In the genomic region with DNA sequence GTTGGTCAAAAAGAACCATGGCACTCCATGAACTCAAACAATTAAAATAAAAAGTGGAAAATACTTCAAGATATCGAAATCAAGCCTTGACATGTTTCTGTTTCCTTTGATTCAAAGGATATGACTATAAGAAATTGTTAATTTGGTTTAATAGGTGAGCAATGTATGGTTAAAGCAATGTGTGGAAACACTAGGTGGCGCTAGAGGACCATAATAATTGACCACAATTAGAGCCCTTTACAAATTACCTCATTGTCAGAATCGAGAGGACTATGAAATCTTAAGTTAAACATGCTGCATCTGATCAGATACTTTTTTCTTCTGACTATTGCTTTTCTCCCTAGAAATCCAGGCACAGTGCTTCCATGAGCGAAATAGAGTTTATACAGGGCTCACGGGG, we compare ENCODE assay signal across 9 mouse cellular contexts. TPM values are rescaled to one million over a fixed set of nuclear protein-coding genes. Genes with fewer than 3 reads are reported as not detected.
DNase-seq lines count a peak whose midpoint lies in the region; ATAC-seq and TF ChIP-seq lines count a peak whose summit lies in the region.
"Had no signal": no experiment of that assay in that cellular context is flagged by ENCODE, and none has a peak within 500 bp of the region (broad histone marks: within the 10 kb centered on the region; RNA-seq: fewer than 3 reads in every experiment).

No protein-coding gene starts in this region.

- H3K27me3 ChIP-seq in hindbrain, postnatal 0 days (ENCODE audit: insufficient read depth, low read length), result no peaks in the 10 kb centered on the region
- H3K27me3 ChIP-seq in liver, embryonic 11.5 days (replicated peaks; ENCODE audit: control insufficient read depth, insufficient read depth, low read length), result no peaks in the 10 kb centered on the region

- ATAC-seq in hindbrain, postnatal 0 days, result peak; percentile 86
- ATAC-seq in liver, embryonic 11.5 days (replicated peaks; ENCODE audit: low FRiP score), result 0 out of 2 replicates have a peak, but pooled peaks have one; percentile 36
- no peak for ATAC-seq in inflammation-experienced regulatory T-cells, adult 6 months

- H3K9me3 ChIP-seq in hindbrain, postnatal 0 days (ENCODE audit: low read length), result no peaks in the 10 kb centered on the region
- no peaks in the 10 kb centered on the region for H3K9me3 ChIP-seq in liver, embryonic 11.5 days (ENCODE audit: control insufficient read depth, low read length)

- no peak overlapping the region for H3K9ac ChIP-seq in hindbrain, postnatal 0 days (replicated peaks; ENCODE audit: low read length)
- H3K9ac ChIP-seq in liver, embryonic 11.5 days (ENCODE audit: low read depth, low read length), result no peak overlapping the region

- peak; percentile 54 to 84 for DNase-seq in left cerebral cortex, adult 18-20 months (ENCODE audit: low spot score in 2 of 2)
- DNase-seq in left cerebral cortex, adult 8-10 months (ENCODE audit: low spot score in 2 of 2), result no peak
- peak; percentile 63 for DNase-seq in R1 (ENCODE audit: low read depth, low spot score)
- peak; percentile 57 for DNase-seq in embryo, embryonic 9.5 days (ENCODE audit: extremely low spot score)
- DNase-seq in hindbrain, postnatal 0 days (ENCODE audit: low spot score), result peak; percentile 96
- no peak for DNase-seq in liver, embryonic 11.5 days (ENCODE audit: low spot score)
- DNase-seq in retina, adult 2 months (ENCODE audit: low read depth, low spot score), result peak; percentile 33

- peak overlapping the region; percentile 35 for H3K4me2 ChIP-seq in hindbrain, postnatal 0 days (ENCODE audit: low read depth, low read length)
- H3K4me2 ChIP-seq in liver, embryonic 11.5 days, result no peak overlapping the region

- 12% methylated on average over 5 of the region's 5 CpGs for WGBS in hindbrain, postnatal 0 days
- 22% methylated on average over 5 of the region's 5 CpGs for WGBS in liver, embryonic 11.5 days

- no peak overlapping the region for H3K27ac ChIP-seq in hindbrain, postnatal 0 days
- H3K27ac ChIP-seq in liver, embryonic 11.5 days (ENCODE audit: low read depth, low read length), result no peak overlapping the region

- H3K4me3 ChIP-seq in hindbrain, postnatal 0 days (ENCODE audit: low read length), result no peak overlapping the region
- H3K4me3 ChIP-seq in liver, embryonic 11.5 days (ENCODE audit: low read depth, low read length), result no peak overlapping the region
- H3K4me3 ChIP-seq: myocyte had no signal

- no peaks in the 10 kb centered on the region for H3K36me3 ChIP-seq in hindbrain, postnatal 0 days (ENCODE audit: insufficient read depth, low read length)
- H3K36me3 ChIP-seq in liver, embryonic 11.5 days (ENCODE audit: control insufficient read depth, insufficient read depth, low read length), result no peaks in the 10 kb centered on the region

- H3K4me1 ChIP-seq in hindbrain, postnatal 0 days (ENCODE audit: insufficient read depth, low read length), result no peaks in the 10 kb centered on the region
- H3K4me1 ChIP-seq in liver, embryonic 11.5 days (replicated peaks; ENCODE audit: control insufficient read depth, insufficient read depth, low read length), result no peaks in the 10 kb centered on the region

- peak; percentile 82 for TF ChIP-seq CTCF in hindbrain, postnatal 0 days (IDR thresholded peaks at IDR 0.05; ENCODE audit: low read depth)

RNA-seq across cellular contexts. Expression of a gene that starts 12.5 kb away (rescaled TPM):
- total RNA-seq in left cerebral cortex, adult 18-20 months (2021), result 10 to 100 TPM; 39.7 to 42.9 TPM
- 10 to 100 TPM; 39.4 to 45.1 (median 40.2) TPM for total RNA-seq in left cerebral cortex, adult 8-10 months (2022)
- 65.3 and 68.5 TPM in 2 replicates for total RNA-seq in hindbrain, postnatal 0 days (2014; rRNA removed)
- 94.8 and 99.9 TPM in 2 replicates for polyA plus RNA-seq in hindbrain, postnatal 0 days (2015; fragmentation: Nextera tagmentation; extraction: Ambion mirVana)
- polyA plus RNA-seq in liver, embryonic 11.5 days (2014; fragmentation: Nextera tagmentation; extraction: Ambion mirVana), result 0.22 TPM in 1 of 2 replicates, not detected in the other
- not detected for polyA plus RNA-seq in inflammation-experienced regulatory T-cells, adult 6 months (2017; shearing (Covaris generic))
- polyA plus RNA-seq: myocyte had no signal

Comparison
In these comparisons a context has a peak if more than half of its experiments do, and no peak if none do; other contexts are left out.
1. DNase-seq: peak in left cerebral cortex, adult 18-20 months (2 of 2), R1 (single experiment), embryo, embryonic 9.5 days (single experiment), hindbrain, postnatal 0 days (single experiment) and retina, adult 2 months (single experiment); none in left cerebral cortex, adult 8-10 months (0 of 2) and liver, embryonic 11.5 days (single experiment).